Comparison of ENCODE assay signal across 9 mouse cellular contexts in the genomic region with DNA sequence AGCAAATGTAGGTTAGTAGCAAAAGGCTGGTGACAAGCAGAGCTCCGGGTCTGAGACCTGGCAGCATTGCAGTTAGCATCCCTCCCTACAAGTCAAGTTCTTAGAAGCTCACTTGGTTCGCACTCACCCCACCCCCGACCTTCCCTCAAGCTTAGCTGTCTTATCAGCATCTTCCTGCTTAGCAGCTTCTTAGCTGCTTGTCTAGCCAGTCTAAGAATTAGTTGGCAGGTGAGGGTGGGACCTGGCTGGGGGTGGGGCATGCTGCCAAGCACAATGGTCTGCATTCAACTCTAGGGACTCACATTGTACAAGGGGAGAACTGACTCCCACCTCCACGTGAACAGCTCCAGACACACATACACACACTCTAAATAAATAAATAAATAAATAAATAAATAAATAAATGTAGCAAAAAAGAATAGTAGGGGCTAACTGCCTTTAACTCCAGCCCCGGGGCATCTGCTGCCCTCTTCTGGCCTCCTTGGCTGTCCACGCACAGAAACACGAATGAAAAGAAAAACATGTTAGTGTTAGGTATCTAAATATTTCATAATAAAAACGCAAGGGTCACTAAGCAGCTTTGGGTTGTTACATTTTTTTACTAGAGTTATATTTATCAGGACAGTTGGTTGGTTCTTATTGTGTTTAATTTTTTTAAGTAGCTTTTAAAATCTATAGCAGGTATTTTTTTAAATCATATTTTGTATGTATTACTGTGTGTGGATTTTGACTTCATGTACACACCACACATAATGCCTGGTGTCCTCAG. TPM values are rescaled to one million over a fixed set of nuclear protein-coding genes. Genes with fewer than 3 reads are reported as not detected.
DNase-seq lines count a peak whose midpoint lies in the region; ATAC-seq and TF ChIP-seq lines count a peak whose summit lies in the region.
"Had no signal": no experiment of that assay in that cellular context is flagged by ENCODE, and none has a peak within 500 bp of the region (broad histone marks: within the 10 kb centered on the region; RNA-seq: fewer than 3 reads in every experiment).

No protein-coding gene starts in this region.

- H3K4me3 ChIP-seq in forebrain, postnatal 0 days (ENCODE audit: low read depth, low read length) = no peak overlapping the region
- no peak overlapping the region for H3K4me3 ChIP-seq in forebrain, embryonic 15.5 days
- H3K4me3 ChIP-seq in lung, postnatal 0 days (ENCODE audit: low read depth, low read length) = no peak overlapping the region
- peak overlapping the region in 1 of 2 experiments; percentile 33; a peak in 2 of 4 replicates for H3K4me3 ChIP-seq in MEL (ENCODE audit: control insufficient read depth in 1 of 2, insufficient read depth in 1 of 2, low read depth in 2 of 2, low read length in 2 of 2)
- H3K4me3 ChIP-seq: heart, embryonic 15.5 days had no signal

- H3K9me3 ChIP-seq in forebrain, postnatal 0 days (ENCODE audit: low read length) = no peaks in the 10 kb centered on the region
- no peaks in the 10 kb centered on the region for H3K9me3 ChIP-seq in forebrain, embryonic 15.5 days
- no peaks in the 10 kb centered on the region for H3K9me3 ChIP-seq in lung, postnatal 0 days (ENCODE audit: low read length)
- no peaks in the 10 kb centered on the region for H3K9me3 ChIP-seq in MEL (replicated peaks; ENCODE audit: insufficient read depth, low read length)
- H3K9me3 ChIP-seq: heart, embryonic 15.5 days had no signal

- no peak for ATAC-seq in forebrain, postnatal 0 days
- no peak for ATAC-seq in forebrain, embryonic 15.5 days (replicated peaks)
- ATAC-seq in lung, postnatal 0 days = no peak
- no peak for ATAC-seq in megakaryocyte, adult 5-6 weeks (ENCODE audit: poor library complexity, severe bottlenecking)

- no peak overlapping the region for H3K27ac ChIP-seq in forebrain, postnatal 0 days (ENCODE audit: low read depth, low read length)
- H3K27ac ChIP-seq in forebrain, embryonic 15.5 days (replicated peaks) = no peak overlapping the region
- H3K27ac ChIP-seq in lung, postnatal 0 days (ENCODE audit: low read length) = no peak overlapping the region
- H3K27ac ChIP-seq in MEL (ENCODE audit: control insufficient read depth, low read depth, low read length) = peak overlapping the region; percentile 75
- H3K27ac ChIP-seq: heart, embryonic 15.5 days had no signal

- 53% methylated on average over 8 of the region's 8 CpGs for WGBS in forebrain, postnatal 0 days
- WGBS in forebrain, embryonic 15.5 days = 51% methylated on average over 8 of the region's 8 CpGs
- 34% methylated on average over 8 of the region's 8 CpGs for WGBS in lung, postnatal 0 days

- H3K27me3 ChIP-seq in forebrain, postnatal 0 days (ENCODE audit: insufficient read depth, low read length) = no peaks in the 10 kb centered on the region
- no peaks in the 10 kb centered on the region for H3K27me3 ChIP-seq in forebrain, embryonic 15.5 days
- H3K27me3 ChIP-seq in lung, postnatal 0 days (replicated peaks; ENCODE audit: insufficient read depth, low read length) = no peaks in the 10 kb centered on the region
- H3K27me3 ChIP-seq in MEL (ENCODE audit: control insufficient read depth in 1 of 2, insufficient read depth in 2 of 2, low read length in 2 of 2) = no peaks in the 10 kb centered on the region
- H3K27me3 ChIP-seq: heart, embryonic 15.5 days had no signal

- no peak; a peak in 1 of 4 replicates for TF ChIP-seq POLR2A in MEL (IDR thresholded peaks at IDR 0.05; ENCODE audit: control insufficient read depth in 1 of 2, insufficient read depth in 1 of 2, low read depth in 1 of 2, low read length in 2 of 2, poor library complexity in 1 of 2)

- H3K36me3 ChIP-seq in forebrain, postnatal 0 days (ENCODE audit: insufficient read depth) = peaks cover 6% of the 10 kb centered on the region
- peaks cover 16% of the 10 kb centered on the region for H3K36me3 ChIP-seq in forebrain, embryonic 15.5 days
- no peaks in the 10 kb centered on the region for H3K36me3 ChIP-seq in lung, postnatal 0 days (ENCODE audit: insufficient read depth, low read length)
- H3K36me3 ChIP-seq in MEL (ENCODE audit: control insufficient read depth in 1 of 2, insufficient read depth in 2 of 2, low read length in 2 of 2) = peaks cover 4 to 38% of the 10 kb centered on the region in 2 experiments

- H3K4me1 ChIP-seq in forebrain, postnatal 0 days (ENCODE audit: insufficient read depth) = peaks cover 10% of the 10 kb centered on the region; the same call in 1 of the 2 replicates
- peaks cover 29% of the 10 kb centered on the region for H3K4me1 ChIP-seq in forebrain, embryonic 15.5 days
- H3K4me1 ChIP-seq in lung, postnatal 0 days (ENCODE audit: insufficient read depth, low read depth, low read length) = no peaks in the 10 kb centered on the region; the same call in 1 of the 2 replicates
- H3K4me1 ChIP-seq in MEL (ENCODE audit: control insufficient read depth in 1 of 2, insufficient read depth in 2 of 2, low read length in 2 of 2) = peaks cover 31% of the 10 kb centered on the region in 2 experiments

- TF ChIP-seq EP300 in lung, postnatal 0 days (IDR thresholded peaks at IDR 0.05) = no peak
- peak; percentile 57 to 73 for TF ChIP-seq EP300 in MEL (IDR thresholded peaks at IDR 0.05; ENCODE audit: low read depth in 1 of 2, low read length in 2 of 2)

- peak; percentile 17; the same call in 1 of the 2 replicates for TF ChIP-seq CTCF in forebrain, postnatal 0 days (IDR thresholded peaks at IDR 0.05; ENCODE audit: low read depth)
- TF ChIP-seq CTCF in lung, postnatal 0 days (IDR thresholded peaks at IDR 0.05) = peak; percentile 43
- TF ChIP-seq CTCF in MEL (IDR thresholded peaks at IDR 0.05 in 2 of 3, conservative IDR thresholded peaks at IDR 0.05 in 1 of 3; ENCODE audit: control insufficient read depth in 1 of 3, insufficient read depth in 1 of 3, low read depth in 2 of 3, low read length in 3 of 3, poor library complexity in 1 of 3, severe bottlenecking in 1 of 3) = peak; percentile 18 to 46 (median 36); a peak in 4 of 6 replicates

- H3K9ac ChIP-seq in forebrain, postnatal 0 days = no peak overlapping the region
- no peak overlapping the region for H3K9ac ChIP-seq in forebrain, embryonic 15.5 days (replicated peaks)
- H3K9ac ChIP-seq in lung, postnatal 0 days (replicated peaks; ENCODE audit: low read depth) = no peak overlapping the region
- peak overlapping the region; percentile 40; the same call in 1 of the 2 replicates for H3K9ac ChIP-seq in MEL (ENCODE audit: control insufficient read depth, low read depth, low read length, poor library complexity, severe bottlenecking)
- H3K9ac ChIP-seq: heart, embryonic 15.5 days had no signal

- TF ChIP-seq RAD21 in MEL (IDR thresholded peaks at IDR 0.05; ENCODE audit: low read depth, low read length) = no peak

- H3K79me2 ChIP-seq in MEL (ENCODE audit: control insufficient read depth, insufficient read depth, low read length, poor library complexity) = peaks cover 11% of the 10 kb centered on the region

- H3K4me2 ChIP-seq in forebrain, postnatal 0 days (ENCODE audit: low read depth) = no peak overlapping the region
- no peak overlapping the region for H3K4me2 ChIP-seq in forebrain, embryonic 15.5 days (replicated peaks)
- no peak overlapping the region for H3K4me2 ChIP-seq in lung, postnatal 0 days (replicated peaks; ENCODE audit: low read depth, low read length)
- H3K4me2 ChIP-seq: heart, embryonic 15.5 days had no signal

- DNase-seq in forebrain, postnatal 0 days = no peak
- no peak for DNase-seq in lung, postnatal 0 days (ENCODE audit: low spot score)
- no peak for DNase-seq in lung, postnatal 25 days (ENCODE audit: low spot score)
- peak; percentile 89 for DNase-seq in MEL (ENCODE audit: low read depth, low spot score)
- DNase-seq in lung, postnatal 4 days = peak; percentile 22 to 35
- DNase-seq in urinary bladder, postnatal 4 days (ENCODE audit: low spot score in 2 of 2) = no peak

TF ChIP-seq in MEL, 35 proteins besides CTCF, POLR2A, EP300 and RAD21 (continues in another document):
- TF ChIP-seq MAFK (IDR thresholded peaks at IDR 0.05; ENCODE audit: borderline replicate concordance, low read depth, low read length) = no peak
- peak; percentile 95 for TF ChIP-seq CHD1 (IDR thresholded peaks at IDR 0.05; ENCODE audit: low read depth, low read length)
- peak; percentile 72 for TF ChIP-seq TCF12 (IDR thresholded peaks at IDR 0.05; ENCODE audit: low read depth, low read length)
- no peak for TF ChIP-seq USF1 (IDR thresholded peaks at IDR 0.05; ENCODE audit: low read depth, low read length)
- TF ChIP-seq TAL1 (IDR thresholded peaks at IDR 0.05; ENCODE audit: low read length) = peak; percentile 57
- peak; percentile 65; the same call in 1 of the 2 replicates for TF ChIP-seq MXI1 (IDR thresholded peaks at IDR 0.05; ENCODE audit: low read depth, low read length)
- TF ChIP-seq ZNF384 (IDR thresholded peaks at IDR 0.05; ENCODE audit: low read depth, low read length) = no peak
- 0 out of 2 replicates have a peak, but pooled peaks have one; percentile 39 for TF ChIP-seq NELFE (IDR thresholded peaks at IDR 0.05; ENCODE audit: low read depth, low read length)
- peak; percentile 85 for TF ChIP-seq MAZ (IDR thresholded peaks at IDR 0.05; ENCODE audit: low read depth, low read length)
- TF ChIP-seq GATA1 (IDR thresholded peaks at IDR 0.05; ENCODE audit: low read depth, low read length) = peak; percentile 69; the same call in 1 of the 2 replicates
- TF ChIP-seq ETS1 (IDR thresholded peaks at IDR 0.05; ENCODE audit: low read depth, low read length) = peak; percentile 68; the same call in 1 of the 2 replicates

RNA-seq across cellular contexts. Expression of a gene that starts 3.4 kb away (rescaled TPM):
- 33.3 and 52.1 TPM in 2 replicates for total RNA-seq in forebrain, postnatal 0 days (2014; rRNA removed)
- 14.4 and 18.6 TPM in 2 replicates for polyA plus RNA-seq in forebrain, postnatal 0 days (2015; fragmentation: Nextera tagmentation; extraction: Ambion mirVana)
- 33.5 and 34.3 TPM in 2 replicates for polyA plus RNA-seq in forebrain, embryonic 15.5 days (2015; fragmentation: Nextera tagmentation; extraction: Ambion mirVana)
- 7.4 and 8.8 TPM in 2 replicates for polyA plus RNA-seq in lung, postnatal 0 days (2015; fragmentation: Nextera tagmentation; extraction: Ambion mirVana)
- total RNA-seq in MEL (2012; rRNA removed) = 22.8 and 24.7 TPM in 2 replicates
- 10 to 100 TPM; 26.4 to 75.3 TPM for polyA plus RNA-seq in MEL (2012; ENCODE audit: insufficient read depth in 1 of 2, insufficient read length in 2 of 2, low read depth in 1 of 2, low replicate concordance in 2 of 2, missing spikeins in 1 of 2)
- total RNA-seq in megakaryocyte, adult 5-6 weeks (2015) = 25.7 and 27.7 TPM in 2 replicates
- total RNA-seq in megakaryocyte, adult 5-6 weeks (2017) = 20.6 and 23.8 TPM in 2 replicates

RNA-seq across cellular contexts. Expression of a gene that starts 25.8 kb away (rescaled TPM):
- total RNA-seq in forebrain, postnatal 0 days (2014; rRNA removed) = 25.1 and 30.3 TPM in 2 replicates
- 18.4 and 19.3 TPM in 2 replicates for polyA plus RNA-seq in forebrain, postnatal 0 days (2015; fragmentation: Nextera tagmentation; extraction: Ambion mirVana)
- 30.9 and 31.4 TPM in 2 replicates for polyA plus RNA-seq in forebrain, embryonic 15.5 days (2015; fragmentation: Nextera tagmentation; extraction: Ambion mirVana)
- 23.0 and 23.3 TPM in 2 replicates for polyA plus RNA-seq in lung, postnatal 0 days (2015; fragmentation: Nextera tagmentation; extraction: Ambion mirVana)
- total RNA-seq in MEL (2012; rRNA removed) = 57.0 and 58.6 TPM in 2 replicates
- 10 to 100 TPM in 1 of 2 experiments, not detected in 1; 48.2 TPM for polyA plus RNA-seq in MEL (2012; ENCODE audit: insufficient read depth in 1 of 2, insufficient read length in 2 of 2, low read depth in 1 of 2, low replicate concordance in 2 of 2, missing spikeins in 1 of 2)
- total RNA-seq in megakaryocyte, adult 5-6 weeks (2015) = 28.1 and 30.5 TPM in 2 replicates
- total RNA-seq in megakaryocyte, adult 5-6 weeks (2017) = 53.3 and 62.9 TPM in 2 replicates

Comparison
In these comparisons a context has a peak if more than half of its experiments do, and no peak if none do; other contexts are left out.
1. DNase-seq: peak in MEL (single experiment) and lung, postnatal 4 days (2 of 2); none in forebrain, postnatal 0 days (single experiment), lung, postnatal 0 days (single experiment), lung, postnatal 25 days (single experiment) and urinary bladder, postnatal 4 days (0 of 2).
2. Peak in every context shown above with its lines, with median percentiles within 50 percentile points of each other: CTCF ChIP-seq.